Mouse (Mus musculus) testis, postnatal 14 days (tissue): Measurements from ENCODE around the gene Pitpna.
A peak's percentile ranks its signal among the peaks of the same experiment; 100 is the strongest.

Source experiments
- DNase-seq: peaks from one replicate; pipeline ENCODE4 v3.0.0; 2021; ENCODE audit warnings: low spot score

The Pitpna gene

DNA sequence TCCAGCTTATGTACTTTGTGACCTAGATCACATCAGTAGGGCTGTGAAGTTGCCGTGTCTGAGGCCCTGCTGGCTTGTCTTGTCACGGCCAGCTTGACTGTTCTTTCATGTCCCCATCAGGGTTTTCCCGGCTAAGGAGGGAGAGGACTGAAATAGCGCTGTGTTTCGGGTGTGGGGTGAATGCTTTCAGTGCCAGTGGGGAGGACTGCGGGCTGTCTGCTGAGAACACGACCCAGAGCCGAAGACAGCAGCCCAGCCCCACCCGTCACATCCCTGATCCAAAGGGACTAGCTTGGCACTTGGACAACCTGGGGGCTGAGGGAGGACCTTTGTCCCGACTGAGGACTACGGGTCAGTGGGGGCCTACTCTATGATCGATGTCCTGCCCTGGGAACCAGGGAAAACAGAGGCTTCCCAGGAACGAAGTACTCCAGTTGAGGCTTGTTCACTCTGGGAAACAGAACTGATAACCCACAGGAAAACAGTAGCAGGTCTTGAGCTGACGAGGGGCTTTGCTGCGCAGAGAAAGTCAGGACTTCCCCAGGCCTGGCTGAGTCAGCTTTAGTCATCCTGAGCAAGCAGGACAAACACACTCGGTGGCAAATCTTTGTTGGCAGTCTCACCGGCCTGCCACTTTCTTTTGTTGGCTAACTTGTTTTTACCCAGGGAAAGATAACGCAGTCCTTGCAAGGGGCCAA is 23.9 kb upstream of the Pitpna start:
- peak; percentile 52 for DNase-seq

DNA sequence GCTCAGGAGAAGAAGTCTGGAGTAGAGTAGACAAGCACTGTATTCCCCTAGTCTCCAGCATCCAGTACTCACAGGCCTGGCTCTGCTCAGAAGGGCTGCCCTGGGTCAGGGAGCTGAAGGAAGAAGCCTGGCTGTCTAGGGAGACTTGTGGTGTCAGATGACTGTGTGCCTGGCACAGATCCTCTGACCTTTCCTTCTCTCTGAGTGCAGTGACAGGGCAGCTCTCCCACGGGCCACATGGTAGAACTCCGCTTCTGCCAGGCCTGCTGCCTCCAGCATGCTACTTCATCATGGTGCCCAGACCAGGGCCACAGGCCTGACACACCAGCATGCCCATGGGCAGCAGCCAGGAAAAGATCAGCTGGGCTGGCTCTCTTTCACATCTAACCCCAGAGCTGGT is 22.0 kb upstream of the Pitpna start:
- no peak for DNase-seq

DNA sequence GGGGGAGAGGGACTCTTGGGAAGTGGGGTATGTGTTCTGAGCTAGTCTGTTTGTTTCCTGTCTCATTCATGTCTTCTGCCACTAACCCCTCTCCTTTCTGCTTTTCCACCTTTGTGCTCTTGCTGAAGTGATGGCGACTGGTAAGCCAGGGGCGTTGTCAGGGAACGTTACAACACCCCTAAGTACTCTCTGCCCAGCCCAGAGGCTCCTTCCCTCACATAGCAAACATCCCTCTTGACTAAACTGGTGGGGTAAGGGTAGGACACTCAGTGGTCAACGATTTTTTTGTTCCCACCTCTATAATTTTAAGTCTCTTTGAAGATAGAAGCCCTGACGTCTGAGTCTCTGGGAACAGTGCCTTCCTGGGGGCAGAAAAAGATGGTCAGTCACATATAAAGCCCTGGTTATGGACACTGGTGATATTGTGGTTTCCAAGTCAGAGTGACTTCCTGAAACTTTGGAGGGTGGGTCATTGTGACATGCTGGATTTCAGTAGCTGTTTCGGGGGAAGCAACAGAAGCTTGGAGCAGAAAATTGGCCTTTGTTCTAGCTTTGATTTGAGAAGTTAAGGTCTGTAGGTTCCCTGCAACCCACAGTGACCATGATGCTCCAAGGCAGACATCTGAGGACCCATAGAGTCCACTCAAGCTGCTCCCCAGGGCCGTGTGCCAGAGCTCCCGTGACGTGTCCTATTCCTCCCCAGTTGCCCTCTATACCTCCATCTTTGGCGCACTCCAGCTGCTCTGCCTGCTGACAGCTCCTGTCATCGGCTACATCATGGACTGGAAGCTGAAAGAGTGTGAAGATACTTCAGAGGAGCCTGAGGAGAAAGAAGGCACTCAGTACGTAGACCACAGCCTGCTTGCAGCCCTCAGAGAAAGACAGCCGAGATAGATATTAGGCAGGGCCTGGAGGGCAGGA is 21.4 kb upstream of the Pitpna start:
- DNase-seq: no peak

DNA sequence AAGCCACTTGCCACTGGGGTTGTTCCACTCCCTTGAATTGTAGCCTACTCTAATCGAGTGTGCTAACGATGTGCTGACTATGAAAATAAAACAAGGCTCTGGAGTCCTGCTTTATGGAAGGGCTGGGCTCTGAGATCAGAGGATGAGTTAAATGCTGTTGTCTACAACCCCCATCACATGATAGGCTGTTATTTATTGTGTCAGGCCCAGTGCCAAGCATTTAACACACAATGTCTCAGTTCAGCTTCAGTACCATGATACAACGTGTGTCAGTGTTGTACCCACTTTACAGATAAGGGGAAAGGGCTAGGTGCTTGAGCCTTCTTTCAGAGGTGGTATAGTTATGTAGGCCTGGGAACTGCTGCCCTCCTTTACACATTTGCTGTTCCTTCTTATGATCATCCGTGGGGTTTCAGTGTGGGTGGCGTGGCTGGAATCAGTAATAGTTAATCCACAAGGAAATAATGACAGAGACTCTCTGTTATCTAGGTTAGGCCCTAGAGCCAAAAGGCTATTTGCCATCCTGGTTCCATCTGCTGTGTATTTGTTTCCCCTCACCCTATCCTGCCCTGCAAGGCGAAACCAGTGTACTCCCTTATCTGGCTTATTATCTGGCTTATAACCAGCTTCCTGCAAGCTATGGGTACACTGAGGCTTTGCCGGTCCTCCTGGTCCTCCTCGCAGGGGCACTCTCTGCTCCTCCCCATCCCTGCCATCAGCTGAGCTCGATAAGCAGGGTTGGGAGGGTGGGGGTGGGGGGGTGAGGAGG is 20.4 kb upstream of the Pitpna start:
- no peak for DNase-seq

DNA sequence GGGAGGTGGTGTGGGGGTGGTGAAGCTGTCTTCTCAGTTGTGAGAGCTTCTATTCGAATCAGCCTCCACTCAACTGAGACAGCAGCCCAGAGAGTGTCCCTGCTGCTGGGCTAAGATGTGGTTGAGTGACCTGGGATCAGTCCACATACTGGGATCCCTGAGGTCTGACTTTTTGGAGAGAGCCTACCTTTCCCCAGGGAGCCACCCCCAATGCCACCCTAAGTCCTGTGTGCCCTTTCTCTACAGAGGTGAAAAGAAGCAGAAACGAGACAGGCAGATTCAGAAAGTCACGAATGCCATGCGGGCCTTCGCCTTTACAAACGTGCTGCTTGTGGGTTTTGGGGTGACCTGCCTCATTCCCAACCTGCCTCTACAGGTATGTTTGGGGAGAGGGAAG is 19.8 kb upstream of the Pitpna start:
- no peak for DNase-seq

DNA sequence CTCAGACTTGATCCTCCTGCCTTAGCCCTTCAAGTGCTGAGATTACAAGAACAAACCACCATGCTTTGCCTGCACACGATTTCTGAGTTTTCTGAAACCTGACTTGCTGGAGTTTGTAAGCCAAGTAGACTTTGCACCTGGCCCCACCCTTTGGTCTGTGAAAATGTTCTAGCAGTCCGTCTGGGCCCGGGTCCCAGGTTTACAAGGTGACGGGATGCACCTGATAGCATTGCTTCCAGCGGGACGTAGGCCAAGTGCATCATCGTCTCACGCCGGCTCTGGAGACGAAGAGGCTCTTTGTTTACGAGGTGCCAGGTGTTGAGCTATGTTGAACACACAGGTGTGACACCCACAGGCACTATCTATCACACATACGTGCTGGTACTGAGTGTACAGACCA is 18.9 kb upstream of the Pitpna start:
- DNase-seq: no peak

DNA sequence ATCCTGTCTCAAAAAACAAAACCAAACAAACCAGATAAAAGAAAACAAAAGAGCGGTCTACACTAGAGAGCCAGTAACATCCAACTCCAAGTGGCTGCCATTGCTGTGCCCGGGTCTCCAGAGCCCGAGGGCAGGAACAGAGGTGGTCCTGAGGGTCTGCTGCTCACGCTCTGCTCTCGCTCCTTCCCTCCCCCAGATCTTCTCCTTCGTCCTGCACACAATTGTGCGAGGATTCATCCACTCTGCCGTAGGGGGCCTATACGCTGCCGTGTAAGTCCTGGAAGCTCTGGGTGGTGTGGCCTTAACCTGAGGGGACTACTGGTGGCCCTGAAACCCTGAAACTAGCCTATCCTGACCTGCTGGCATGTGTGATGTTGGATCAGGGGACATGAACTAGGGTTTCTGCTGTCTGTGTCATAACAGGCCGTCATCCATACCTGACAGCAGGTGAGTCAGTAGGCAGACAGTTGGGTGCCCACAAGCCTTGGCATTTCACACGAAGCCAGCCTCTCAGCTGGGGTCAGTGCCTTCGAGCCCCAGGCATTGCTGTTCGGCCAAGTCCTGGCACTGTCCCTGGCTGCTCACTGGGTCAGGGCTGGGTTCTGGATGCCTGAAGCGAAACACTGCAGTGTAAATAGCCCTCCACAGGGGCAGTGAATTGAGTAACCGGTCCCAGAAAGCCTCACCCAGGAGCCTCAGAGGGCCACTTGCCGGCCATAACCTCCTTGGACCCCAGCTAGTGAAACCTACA is 17.3 kb upstream of the Pitpna start:
- no peak for DNase-seq

DNA sequence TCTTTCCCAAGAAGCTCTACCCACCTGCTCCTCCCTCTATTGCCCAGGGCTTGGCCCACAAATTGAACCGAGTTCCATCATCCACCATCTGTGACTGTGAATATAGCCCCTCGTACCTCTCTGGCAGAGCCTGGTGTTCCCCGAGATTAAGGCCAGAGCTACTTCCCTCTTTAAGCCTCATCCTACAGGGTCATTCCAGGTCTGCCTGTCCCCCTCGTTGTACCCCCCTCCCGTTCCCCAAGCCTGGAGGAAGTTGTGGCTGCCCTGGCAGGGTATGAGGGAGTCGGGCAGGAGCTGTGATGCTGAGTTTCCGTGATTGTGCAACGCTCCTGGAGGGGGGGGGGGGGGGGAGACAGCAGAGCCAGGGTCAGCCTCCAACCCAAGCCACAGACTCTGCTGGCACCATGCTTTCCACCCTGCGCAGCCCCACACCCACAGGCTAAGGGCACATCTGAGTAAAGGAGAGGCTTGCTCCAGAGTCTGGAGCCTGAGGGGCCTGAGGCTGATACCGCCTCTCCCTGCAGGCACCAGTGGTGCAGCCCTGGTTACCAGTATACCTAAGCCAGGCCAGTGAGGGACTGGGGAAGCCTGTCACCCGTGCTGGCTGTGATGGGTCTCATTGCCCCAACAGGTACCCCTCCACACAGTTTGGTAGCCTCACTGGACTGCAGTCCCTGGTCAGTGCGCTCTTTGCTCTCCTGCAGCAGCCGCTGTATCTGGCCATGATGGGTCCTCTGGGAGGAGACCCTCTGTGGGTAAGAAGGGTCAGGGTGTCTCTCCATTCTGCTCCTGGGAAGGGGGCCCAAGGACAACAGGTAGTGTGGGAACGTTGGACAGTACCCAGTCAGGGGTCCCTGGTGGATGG is 16.5 kb upstream of the Pitpna start:
- DNase-seq: no peak

DNA sequence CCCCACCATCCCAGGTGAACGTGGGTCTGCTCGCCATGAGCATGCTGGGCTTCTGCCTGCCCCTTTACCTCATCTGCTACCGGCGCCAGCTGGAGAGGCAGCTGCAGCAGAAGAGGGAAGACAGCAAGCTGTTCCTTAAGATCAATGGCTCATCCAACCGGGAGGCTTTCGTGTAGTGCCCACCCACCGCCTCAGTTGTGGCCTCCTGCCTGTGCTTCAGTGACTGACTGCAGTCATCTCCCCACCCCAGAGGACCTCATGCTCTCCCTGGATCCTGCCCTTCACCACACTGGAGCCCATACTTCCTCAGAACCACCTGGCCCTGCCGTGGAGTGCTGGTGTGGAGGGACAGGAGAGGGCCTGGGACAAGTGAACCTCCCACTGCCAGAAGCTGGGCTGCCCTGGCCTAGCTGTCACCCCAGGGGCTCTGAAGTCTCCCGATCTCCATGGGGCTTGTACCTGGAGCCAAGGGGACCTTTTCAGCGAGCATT is 15.6 kb upstream of the Pitpna start:
- DNase-seq: no peak

DNA sequence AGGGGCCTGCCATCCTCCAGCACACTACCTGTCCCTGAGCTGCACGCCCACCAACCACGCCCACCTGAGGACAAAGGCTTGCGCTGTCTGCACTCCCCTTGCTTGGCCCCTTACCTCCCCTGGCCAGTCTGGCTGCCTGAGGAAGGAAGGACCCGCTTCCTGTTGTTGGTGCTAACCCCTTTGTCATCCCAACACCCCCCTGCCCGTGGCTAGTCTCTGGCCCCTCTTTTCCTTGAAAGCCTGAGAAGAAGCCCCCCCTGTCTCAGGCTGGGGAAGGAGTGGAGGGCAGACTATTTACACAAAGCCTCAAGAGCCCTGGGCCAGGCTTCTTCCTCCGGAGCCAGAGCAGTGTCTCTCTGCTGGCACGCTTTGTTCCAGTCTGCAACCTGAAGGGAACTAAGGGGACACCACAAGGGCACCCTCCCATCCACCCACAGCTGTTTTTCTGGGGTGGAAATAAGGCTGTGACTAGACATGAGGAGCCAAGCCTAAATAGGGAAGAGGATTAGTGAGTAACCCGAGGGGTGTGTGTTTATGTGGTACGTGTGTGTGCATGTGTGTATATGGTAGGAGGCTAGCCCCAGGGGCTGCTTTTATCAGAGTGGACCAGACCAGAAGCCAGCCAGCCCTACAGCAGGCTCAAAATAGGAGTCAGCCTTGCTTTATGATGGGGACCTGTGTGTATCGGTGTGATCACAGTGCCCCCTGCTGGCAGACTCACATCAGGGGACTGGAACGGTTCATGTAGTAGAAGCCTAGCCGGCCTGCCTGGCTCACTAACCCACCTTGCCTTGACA is 14.8 kb upstream of the Pitpna start:
- peak; percentile 79 for DNase-seq

DNA sequence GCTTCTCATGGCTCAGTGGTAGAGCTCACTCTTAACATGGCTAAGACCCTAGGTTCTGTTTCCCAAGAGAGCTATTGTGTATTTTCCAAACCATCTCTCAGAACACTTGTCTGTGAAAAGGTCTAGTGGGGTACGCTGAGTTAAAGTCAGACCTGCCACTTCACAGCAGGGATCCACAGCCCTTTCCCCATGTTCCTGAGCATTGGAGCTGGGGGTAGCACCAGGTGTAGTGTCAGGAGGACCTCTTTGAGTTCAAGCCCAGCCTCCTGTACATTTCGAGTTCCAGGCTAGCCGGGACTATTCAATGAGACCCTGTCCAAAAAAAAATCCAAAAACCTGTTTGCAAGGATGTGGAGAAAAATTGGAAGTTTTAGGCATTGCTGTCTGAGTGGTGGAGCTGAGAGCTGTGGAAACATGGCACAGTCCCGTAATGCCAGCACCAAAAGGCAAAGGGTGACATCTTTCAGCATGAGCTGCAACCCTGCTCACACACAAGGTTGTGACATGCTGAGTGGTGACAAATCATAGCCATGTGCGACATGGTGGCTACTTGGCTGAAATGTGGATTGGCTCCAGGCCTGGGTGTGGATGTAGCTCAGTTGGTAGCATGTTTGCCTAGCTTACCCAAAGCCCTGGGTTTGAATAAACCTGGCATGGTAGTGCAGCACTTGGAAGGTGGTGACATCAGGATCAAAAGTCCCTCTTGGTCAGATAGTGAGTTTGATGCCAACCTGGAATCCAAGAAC is 13.3 kb upstream of the Pitpna start:
- DNase-seq: no peak

DNA sequence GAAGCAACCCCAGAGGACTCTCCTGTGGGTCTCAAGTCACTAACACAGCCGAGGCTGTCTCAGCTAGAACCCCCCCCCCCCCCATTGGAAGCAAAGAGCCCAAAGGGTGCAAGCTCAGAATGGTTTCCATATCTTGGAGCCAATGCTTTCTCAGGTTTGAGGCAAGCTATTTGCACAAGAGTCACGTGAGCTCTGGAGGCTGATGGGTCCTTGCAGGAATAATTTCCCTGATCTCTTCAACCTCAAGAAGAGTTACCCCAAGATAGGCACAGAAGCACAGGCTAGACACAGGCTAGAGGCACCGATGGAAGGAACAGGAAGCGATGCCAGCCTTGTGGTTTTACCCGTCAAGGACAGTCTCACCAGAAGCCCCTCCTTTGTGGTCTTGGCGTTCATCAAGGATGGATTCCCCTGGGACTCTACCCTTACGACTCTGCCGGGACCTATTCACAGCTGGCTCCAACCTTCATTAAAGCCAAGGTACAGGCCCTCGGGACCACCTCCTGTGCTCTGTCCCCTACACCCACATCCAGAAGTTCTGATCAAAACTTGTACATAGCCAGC is 12.3 kb upstream of the Pitpna start:
- no peak for DNase-seq

DNA sequence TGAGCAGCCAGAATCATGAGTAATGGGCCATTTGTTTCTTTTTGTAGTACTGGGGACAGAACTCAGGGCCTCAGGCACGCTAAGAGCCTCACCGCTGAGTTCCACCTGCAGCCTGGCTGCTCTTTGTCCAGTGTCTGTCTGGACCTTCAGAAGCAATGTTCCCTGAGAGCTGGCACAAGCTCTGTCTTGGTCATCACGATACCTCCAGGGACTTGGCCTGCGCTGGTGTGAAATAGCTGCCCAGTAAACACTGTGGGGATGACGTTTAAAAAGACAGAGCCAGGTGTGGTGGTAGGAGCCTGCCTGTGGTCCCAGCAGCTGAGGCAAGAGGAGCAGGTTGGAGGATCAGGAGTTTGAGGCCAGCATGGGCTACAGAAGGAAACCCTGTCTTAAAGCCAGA is 9.3 kb upstream of the Pitpna start:
- DNase-seq: no peak

DNA sequence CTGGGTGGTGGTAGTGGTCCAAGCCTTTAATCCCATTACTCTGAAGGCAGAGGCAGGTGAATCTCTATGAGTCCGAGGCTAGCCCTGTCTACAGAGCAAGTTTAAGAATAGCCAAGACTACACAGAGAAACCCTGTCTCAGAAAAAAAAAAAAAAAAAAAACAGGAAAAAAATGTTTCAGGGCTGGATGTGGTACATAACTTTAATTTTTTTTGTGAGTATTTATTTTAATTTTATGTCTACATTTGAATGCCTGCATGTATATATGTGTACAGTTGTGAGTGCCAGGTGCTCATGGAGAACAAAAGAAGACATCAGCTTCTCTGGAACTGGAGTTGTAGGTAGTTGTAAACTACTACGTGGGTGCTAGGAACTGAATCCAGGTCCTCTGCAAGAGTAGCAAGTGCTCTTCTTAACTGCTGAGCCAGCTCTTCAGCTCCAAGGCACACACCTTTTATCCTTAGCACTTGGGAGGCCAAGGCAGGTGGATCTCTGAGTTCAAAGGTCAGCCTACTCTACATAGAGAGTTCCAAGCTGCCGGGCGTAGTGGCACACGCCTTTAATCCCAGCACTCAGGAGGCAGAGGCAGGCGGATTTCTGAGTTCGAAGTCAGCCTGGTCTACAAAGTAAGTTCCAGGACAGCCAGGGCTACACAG is 6.3 kb upstream of the Pitpna start:
- no peak for DNase-seq

DNA sequence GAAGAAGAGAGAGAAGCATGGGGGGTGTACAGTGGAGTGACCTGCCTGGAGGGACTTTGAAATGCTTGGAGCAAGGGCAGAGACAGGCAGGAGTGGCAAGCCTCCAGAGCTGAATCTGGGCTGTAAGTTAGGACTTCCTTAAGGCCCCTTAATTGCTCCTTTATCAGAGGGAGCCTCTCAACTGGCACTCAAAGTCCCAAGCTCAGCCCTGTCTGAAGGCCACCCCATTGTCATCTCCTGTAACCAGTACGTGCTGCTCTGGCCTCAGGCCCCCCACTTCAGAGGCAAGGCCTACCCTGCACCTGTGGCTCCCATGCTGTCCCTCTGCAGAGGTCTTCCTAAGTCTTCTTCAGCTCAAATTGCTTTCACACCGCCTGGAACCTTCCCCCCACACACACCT is 4.4 kb upstream of the Pitpna start:
- no peak for DNase-seq

DNA sequence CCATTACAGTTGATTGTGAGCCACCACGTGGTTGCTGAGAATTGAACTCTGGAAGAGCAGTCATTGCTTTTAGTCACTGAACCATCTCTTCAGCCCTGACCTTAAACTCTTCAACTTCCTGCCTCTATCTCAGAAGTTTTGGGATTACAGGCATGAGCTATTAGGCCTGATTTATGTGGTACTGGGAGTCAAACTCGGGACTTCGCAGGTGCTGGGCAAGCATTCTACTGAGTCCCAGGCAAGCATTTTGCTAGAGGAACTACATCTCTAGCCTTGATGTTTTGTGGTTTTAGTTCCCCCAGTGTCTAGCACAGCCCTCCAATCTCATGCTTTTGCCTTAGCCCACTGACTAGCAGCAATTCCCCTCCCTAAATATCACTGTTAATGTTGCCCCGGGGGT is 2.8 kb upstream of the Pitpna start:
- no peak for DNase-seq

DNA sequence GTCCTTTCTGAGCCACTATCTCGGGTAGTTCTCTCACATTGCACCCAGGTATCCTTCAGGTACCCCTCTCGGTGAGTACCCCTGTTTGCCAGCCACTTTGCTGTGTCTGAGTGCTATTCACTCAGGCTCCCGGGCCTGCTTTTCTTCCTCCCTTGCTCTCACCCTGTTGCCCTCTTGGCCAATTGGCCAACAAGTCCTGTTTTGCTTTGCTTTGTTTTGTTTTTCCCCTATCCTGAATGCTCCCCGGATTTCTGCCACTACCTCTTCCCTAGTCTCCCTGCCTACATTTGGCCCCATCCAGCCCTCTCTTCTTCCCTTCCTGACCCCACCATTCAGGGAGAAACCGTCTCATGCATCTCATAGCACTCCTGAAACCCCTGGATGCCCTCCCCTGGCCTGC is 1.9 kb upstream of the Pitpna start:
- no peak for DNase-seq

DNA sequence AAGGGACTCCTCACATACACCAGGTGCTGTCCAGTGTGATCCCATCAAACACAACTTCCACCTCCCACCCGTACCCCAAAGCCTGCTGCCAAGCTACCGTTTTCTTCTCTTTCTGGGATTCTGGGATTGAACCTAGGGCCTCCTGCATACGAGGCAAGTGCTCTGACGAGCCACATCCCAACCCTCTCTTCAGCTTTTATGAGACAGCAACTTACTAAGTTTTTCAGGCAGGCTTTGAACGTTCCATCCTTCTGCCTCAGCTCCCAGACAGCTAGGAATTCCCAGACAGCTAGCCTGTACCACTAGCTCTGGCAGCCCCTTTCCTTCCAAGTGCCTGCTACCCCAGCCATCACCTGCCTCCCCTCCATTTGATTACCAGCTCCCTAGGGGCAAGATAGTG is 934 bp upstream of the Pitpna start:
- DNase-seq: no peak
